Mouse (Mus musculus) cerebellum, adult 8-10 months (tissue): ENCODE data around the gene Pik3ca.

ENCODE experiments used
- DNase-seq: peaks from one replicate; pipeline ENCODE4 v3.0.0; 2022

Pik3ca gene

GRCm38 (mm10) chr3:32397461-32398174, at the start of gene Pik3ca:
Gene Pik3ca, plus strand, starts transcription at chr3:32397671.
- DNase-seq = peak; percentile 61

GRCm38 (mm10) chr3:32347881-32348280, 49.6 kb upstream of the Pik3ca start:
- no peak for DNase-seq

- no peak for DNase-seq
Observed at GRCm38 (mm10) chr3:32361221-32361620, 36.2 kb upstream of the Pik3ca start.

- no peak for DNase-seq
Observed at GRCm38 (mm10) chr3:32364195-32364594, 33.3 kb upstream of the Pik3ca start.

GRCm38 (mm10) chr3:32364841-32365545, 32.5 kb upstream of the Pik3ca start:
- DNase-seq = no peak

- DNase-seq = peak; percentile 87
Observed at GRCm38 (mm10) chr3:32365546-32366245, 31.8 kb upstream of the Pik3ca start, which contains the start of gene Zmat3. Gene Zmat3, minus strand, starts transcription at chr3:32366014.

GRCm38 (mm10) chr3:32366246-32366734, 31.2 kb upstream of the Pik3ca start:
- peak; percentile 20 for DNase-seq

- DNase-seq = no peak
Observed at GRCm38 (mm10) chr3:32367516-32367915, 30.0 kb upstream of the Pik3ca start.

GRCm38 (mm10) chr3:32371957-32372356, 25.5 kb upstream of the Pik3ca start:
- no peak for DNase-seq

GRCm38 (mm10) chr3:32372470-32372869, 25.0 kb upstream of the Pik3ca start:
- no peak for DNase-seq

- DNase-seq = no peak
Observed at GRCm38 (mm10) chr3:32373236-32373635, 24.2 kb upstream of the Pik3ca start.

- no peak for DNase-seq
Observed at GRCm38 (mm10) chr3:32379891-32380290, 17.6 kb upstream of the Pik3ca start.

- DNase-seq = no peak
Observed at GRCm38 (mm10) chr3:32381556-32381955, 15.9 kb upstream of the Pik3ca start.

GRCm38 (mm10) chr3:32392841-32393240, 4.6 kb upstream of the Pik3ca start:
- DNase-seq = no peak

GRCm38 (mm10) chr3:32393986-32394385, 3.5 kb upstream of the Pik3ca start:
- no peak for DNase-seq

- DNase-seq = peak; percentile 52
Observed at GRCm38 (mm10) chr3:32395771-32396551, 1.5 kb upstream of the Pik3ca start.

- peak; percentile 96 for DNase-seq
Observed at GRCm38 (mm10) chr3:32396794-32397460, 544 bp upstream of the Pik3ca start.

GRCm38 (mm10) chr3:32398175-32398538, 686 bp downstream of the Pik3ca start:
- DNase-seq = no peak

- DNase-seq = no peak
Observed at GRCm38 (mm10) chr3:32398623-32399022, 1.2 kb downstream of the Pik3ca start.

- DNase-seq = no peak
Observed at GRCm38 (mm10) chr3:32399381-32399780, 1.9 kb downstream of the Pik3ca start.

- DNase-seq = no peak
Observed at GRCm38 (mm10) chr3:32399931-32400330, 2.5 kb downstream of the Pik3ca start.

GRCm38 (mm10) chr3:32401591-32401990, 4.1 kb downstream of the Pik3ca start:
- DNase-seq = no peak
